Mouse (Mus musculus) hindbrain, embryonic 11.5 days (tissue): ENCODE data around the gene BC107364. TPM values are rescaled to one million over a fixed set of nuclear protein-coding genes. Genes with fewer than 3 reads are reported as not detected.
"Not testable (repeated sequence)": the region's sequence is repeated elsewhere in the genome, so short reads cannot be mapped to it uniquely, and the experiment has no call there.

Source experiments
- ATAC-seq: fragments of 200-750 bp; cut with Nextera tagmentation; 2 replicates; pipeline ENCODE4 v1.8.0; 2017; ENCODE audit warnings: mild to moderate bottlenecking, moderate TSS enrichment, moderate library complexity; ENCODE audit not compliant: low FRiP score
- DNase-seq: peaks from one replicate; pipeline ENCODE4 v3.0.0-alpha.2; 2015; ENCODE audit warnings: low spot score
- H3K27ac ChIP-seq: fragments of 300-500 bp; sonication (generic); 2 replicates; pipeline ENCODE4 v1.5.1; 2014; ENCODE audit warnings: mild to moderate bottlenecking, low read depth, low read length
- H3K27me3 ChIP-seq: fragments of 300-500 bp; sonication (generic); 2 replicates; pipeline ENCODE4 v1.6.1; 2014; ENCODE audit warnings: mild to moderate bottlenecking, low read length, moderate library complexity, mixed read lengths; ENCODE audit not compliant: control insufficient read depth, insufficient read depth
- H3K36me3 ChIP-seq: fragments of 300-500 bp; sonication (generic); 2 replicates; pipeline ENCODE4 v1.6.1; 2014; ENCODE audit warnings: mild to moderate bottlenecking, low read length, moderate library complexity, mixed read lengths; ENCODE audit not compliant: control insufficient read depth, insufficient read depth
- H3K4me1 ChIP-seq: fragments of 300-500 bp; sonication (generic); replicated peaks from 2 replicates; pipeline ENCODE4 v1.6.1; 2014; ENCODE audit warnings: low read length, mixed read lengths; ENCODE audit not compliant: control insufficient read depth, insufficient read depth
- H3K4me2 ChIP-seq: fragments of 300-500 bp; sonication (generic); replicated peaks from 2 replicates; pipeline ENCODE4 v1.6.1; 2014; ENCODE audit warnings: mild to moderate bottlenecking, low read depth, low read length
- H3K4me3 ChIP-seq: fragments of 300-500 bp; sonication (generic); 2 replicates; pipeline ENCODE4 v1.5.1; 2014; ENCODE audit warnings: low read depth, low read length
- H3K9ac ChIP-seq: fragments of 300-500 bp; sonication (generic); 2 replicates; pipeline ENCODE4 v1.6.1; 2014; ENCODE audit warnings: low read depth, low read length
- H3K9me3 ChIP-seq: fragments of 300-500 bp; sonication (generic); 2 replicates; pipeline ENCODE4 v1.6.1; 2016; ENCODE audit warnings: low read length; ENCODE audit not compliant: control insufficient read depth
- WGBS: fragments of 180-500 bp; shearing (Covaris S2); extraction: QIAGEN DNeasy Blood & Tissue Kit; methylation state at CpG from one replicate; pipeline ENCODE4 v1.1.7; 2014; 5-methylcytosine and 5-hydroxymethylcytosine counted together
- polyA plus RNA-seq: library from polyadenylated mRNA; unstranded; fragments of >200 nt; fragmentation: Nextera tagmentation; extraction: Ambion mirVana; gene quantifications from 2 replicates; pipeline ENCODE4 v1.2.1, GENCODE M21; 2014

BC107364 gene
- polyA plus RNA-seq, 1 experiment from 2014 or later = not detected

DNA sequence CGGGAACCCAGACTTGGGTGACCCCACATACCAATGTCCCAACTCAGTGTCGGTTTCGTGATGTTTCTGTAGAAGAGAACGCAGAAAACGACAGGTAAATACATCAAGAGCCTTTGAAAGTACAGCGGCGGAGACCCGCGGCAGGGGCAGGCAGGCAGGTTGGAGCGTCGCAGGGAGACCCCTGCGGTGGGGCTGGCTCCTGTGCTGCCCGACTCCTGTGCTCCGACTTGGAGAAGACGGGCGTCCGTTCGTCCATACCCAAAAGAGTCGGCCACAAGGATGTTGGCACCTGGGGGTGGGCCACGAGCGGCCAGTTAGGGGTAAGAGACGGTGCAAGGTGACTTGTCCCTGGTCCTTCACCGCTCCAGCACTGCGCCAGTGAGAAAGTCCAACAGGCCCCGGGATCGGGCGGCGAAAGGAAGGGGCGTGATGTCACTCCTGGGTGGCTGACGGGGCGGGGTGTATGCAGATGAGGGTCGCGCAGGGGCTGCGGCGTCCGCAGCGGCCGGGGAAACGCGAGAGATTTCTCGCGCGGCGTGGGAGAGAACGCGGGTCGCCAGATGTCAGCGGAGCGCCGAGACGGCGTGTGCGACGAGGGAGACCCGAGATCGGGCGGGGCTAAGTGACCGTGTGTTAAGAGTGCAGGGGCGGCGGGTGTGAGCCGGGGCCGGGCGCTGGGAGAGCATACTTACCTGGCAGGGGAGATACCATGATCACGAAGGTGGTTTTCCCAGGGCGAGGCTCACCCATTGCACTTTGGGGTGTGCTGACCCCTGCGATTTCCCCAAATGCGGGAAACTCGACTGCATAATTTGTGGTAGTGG is 2.1 kb downstream of the BC107364 start:
- H3K36me3 ChIP-seq, H3K27ac ChIP-seq, DNase-seq, H3K4me3 ChIP-seq, H3K9me3 ChIP-seq, H3K9ac ChIP-seq, H3K27me3 ChIP-seq, H3K4me2 ChIP-seq, H3K4me1 ChIP-seq: not testable (repeated sequence)
- ATAC-seq = peak; percentile 90
- WGBS = no CpG with 5 or more reads among the region's 68 CpGs

DNA sequence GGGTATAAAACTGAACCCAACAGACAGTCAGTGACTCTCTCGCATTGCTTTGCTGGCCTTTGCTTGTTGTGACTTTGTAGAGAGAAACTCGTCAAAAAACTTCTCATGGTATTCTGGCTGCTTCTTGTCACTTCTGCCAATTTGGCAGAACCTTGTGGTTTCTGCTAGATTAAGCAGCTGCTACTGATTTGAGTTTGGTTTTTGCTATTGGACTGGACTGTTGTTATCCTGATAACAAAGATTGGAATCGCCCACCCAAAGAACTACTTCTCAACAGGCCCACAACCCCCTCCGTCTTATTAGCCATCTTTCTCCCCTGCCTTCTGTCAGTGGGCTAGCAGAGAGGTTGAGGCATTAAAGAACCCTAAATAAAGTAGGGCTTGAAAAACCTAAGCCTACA is 6.7 kb downstream of the BC107364 start:
- Histone ChIP-seq H3K4me3 (no peak overlapping the region), H3K4me1 (no peaks in the 10 kb centered on the region), H3K27me3 (peaks cover 34% of the 10 kb centered on the region), H3K36me3 (no peaks in the 10 kb centered on the region), H3K9me3 (no peaks in the 10 kb centered on the region), H3K27ac (no peak overlapping the region), H3K9ac (no peak overlapping the region), H3K4me2 (no peak overlapping the region)
- WGBS = 84% methylated on average over 4 of the region's 4 CpGs
- no peak for ATAC-seq
- no peak for DNase-seq

DNA sequence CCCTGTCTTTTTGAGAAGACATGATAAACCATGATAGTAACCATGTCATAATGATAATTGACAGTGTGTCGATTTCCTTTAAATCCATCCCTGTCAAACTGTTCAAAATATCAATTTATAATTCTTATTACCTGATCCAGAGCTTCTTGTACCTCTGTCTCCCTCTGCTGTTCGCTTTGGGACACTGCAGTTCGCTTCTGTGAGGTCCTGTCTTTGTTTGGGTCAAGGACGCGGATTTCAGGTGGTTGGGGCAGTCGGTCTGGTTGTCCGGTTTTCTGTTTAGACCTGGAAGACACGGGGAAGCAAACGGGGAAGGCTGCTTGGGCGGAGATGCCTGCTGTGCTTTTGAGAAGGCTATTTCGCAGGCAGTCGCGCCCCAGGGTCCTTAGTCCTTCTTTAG is 11.5 kb downstream of the BC107364 start:
- 0% methylated on average over 13 of the region's 13 CpGs for WGBS
- Histone ChIP-seq H3K4me1 (no peaks in the 10 kb centered on the region), H3K4me2 (peak overlapping the region; percentile 52), H3K4me3 (peak overlapping the region; percentile 32), H3K27me3 (peaks cover 62% of the 10 kb centered on the region), H3K36me3 (no peaks in the 10 kb centered on the region), H3K27ac (no peak overlapping the region), H3K9me3 (no peaks in the 10 kb centered on the region), H3K9ac (peak overlapping the region; percentile 59)
- ATAC-seq (no peak), DNase-seq (peak; percentile 89)

DNA sequence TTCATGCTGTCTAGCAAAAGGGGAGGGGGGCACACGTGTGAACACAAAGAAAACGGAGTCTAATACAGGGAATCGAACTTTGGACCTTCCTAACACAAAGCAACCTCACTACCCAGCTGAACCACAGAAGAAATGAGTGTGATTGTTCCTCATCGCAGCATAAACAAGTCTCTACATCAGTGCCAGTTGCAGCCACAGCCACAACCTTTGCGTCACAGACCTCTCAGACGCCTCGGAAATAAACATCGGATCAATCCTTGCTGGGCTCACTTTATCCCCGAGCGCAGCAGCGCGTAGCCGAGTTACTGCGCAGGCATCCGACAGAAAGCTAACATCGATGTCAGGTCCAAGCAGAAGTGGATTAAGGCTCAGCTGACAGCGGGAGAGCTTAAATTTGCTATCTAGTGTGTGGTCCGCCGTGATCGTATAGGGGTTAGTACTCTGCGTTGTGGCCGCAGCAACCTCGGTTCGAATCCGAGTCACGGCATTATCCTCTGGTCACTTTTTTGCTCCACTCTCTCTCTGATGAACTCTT is 16.5 kb downstream of the BC107364 start:
- no peaks in the 10 kb centered on the region for H3K4me1 ChIP-seq
- no peaks in the 10 kb centered on the region for H3K36me3 ChIP-seq
- no peak overlapping the region for H3K9ac ChIP-seq
- H3K4me2 ChIP-seq = no peak overlapping the region
- WGBS = under 1% methylated on average over 26 of the region's 26 CpGs
- H3K4me3 ChIP-seq = peak overlapping the region; percentile 14; the same call in 1 of the 2 replicates
- H3K9me3 ChIP-seq = no peaks in the 10 kb centered on the region
- H3K27ac ChIP-seq = no peak overlapping the region
- DNase-seq = peak; percentile 69
- peaks cover 37% of the 10 kb centered on the region for H3K27me3 ChIP-seq
- ATAC-seq = peak; percentile 33; the same call in 1 of the 2 replicates

DNA sequence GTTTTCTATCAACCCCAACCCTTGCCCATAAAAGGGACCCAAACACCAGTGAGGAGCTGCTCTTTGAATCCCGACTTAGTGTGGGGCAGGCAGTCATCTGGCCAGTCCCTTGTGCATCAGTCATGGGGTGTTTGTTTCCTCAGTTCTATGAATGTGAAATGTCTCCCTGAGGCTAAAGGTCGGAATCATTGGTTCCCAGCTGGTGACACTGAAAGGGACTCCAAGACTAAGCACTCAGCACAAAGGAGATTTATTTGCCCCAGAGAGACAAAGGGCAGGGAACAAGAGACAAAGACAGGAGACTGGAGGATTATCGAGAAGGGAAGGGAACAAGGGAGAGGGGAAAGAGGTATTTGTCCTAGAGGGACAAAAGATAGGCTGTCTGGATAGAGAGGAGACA is 19.9 kb downstream of the BC107364 start:
- Histone ChIP-seq H3K27ac (no peak overlapping the region), H3K27me3 (peaks cover 22% of the 10 kb centered on the region), H3K4me3 (no peak overlapping the region), H3K4me1 (no peaks in the 10 kb centered on the region), H3K4me2 (no peak overlapping the region), H3K9ac (no peak overlapping the region), H3K9me3 (no peaks in the 10 kb centered on the region), H3K36me3 (no peaks in the 10 kb centered on the region)
- ATAC-seq = peak; percentile 56; the same call in 1 of the 2 replicates
- DNase-seq = no peak
- WGBS = 10% methylated on average over 3 of the region's 3 CpGs

DNA sequence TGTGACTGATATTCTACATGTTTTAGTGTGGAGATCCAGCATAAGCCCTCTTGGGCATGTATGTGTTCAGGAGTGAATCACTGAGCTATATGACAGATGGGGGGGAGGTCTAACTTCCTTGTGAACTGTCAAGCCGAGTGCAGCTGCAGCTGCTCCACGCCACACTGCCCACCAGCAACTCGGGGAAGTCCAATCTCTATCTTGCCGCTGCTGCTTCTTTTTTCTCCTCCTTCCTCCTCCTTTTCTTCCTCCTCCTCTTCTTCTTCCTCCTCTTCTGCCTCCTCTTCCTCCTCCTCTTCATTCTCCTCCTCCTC is 22.3 kb downstream of the BC107364 start:
- Histone ChIP-seq H3K4me1 (no peaks in the 10 kb centered on the region), H3K9me3 (no peaks in the 10 kb centered on the region), H3K27me3 (peaks cover 2% of the 10 kb centered on the region; the same call in 1 of the 2 replicates), H3K9ac (no peak overlapping the region), H3K4me2 (no peak overlapping the region), H3K4me3 (no peak overlapping the region), H3K27ac (no peak overlapping the region), H3K36me3 (no peaks in the 10 kb centered on the region)
- DNase-seq (no peak), ATAC-seq (no peak)
- WGBS = 68% methylated on average over 4 of the region's 4 CpGs

DNA sequence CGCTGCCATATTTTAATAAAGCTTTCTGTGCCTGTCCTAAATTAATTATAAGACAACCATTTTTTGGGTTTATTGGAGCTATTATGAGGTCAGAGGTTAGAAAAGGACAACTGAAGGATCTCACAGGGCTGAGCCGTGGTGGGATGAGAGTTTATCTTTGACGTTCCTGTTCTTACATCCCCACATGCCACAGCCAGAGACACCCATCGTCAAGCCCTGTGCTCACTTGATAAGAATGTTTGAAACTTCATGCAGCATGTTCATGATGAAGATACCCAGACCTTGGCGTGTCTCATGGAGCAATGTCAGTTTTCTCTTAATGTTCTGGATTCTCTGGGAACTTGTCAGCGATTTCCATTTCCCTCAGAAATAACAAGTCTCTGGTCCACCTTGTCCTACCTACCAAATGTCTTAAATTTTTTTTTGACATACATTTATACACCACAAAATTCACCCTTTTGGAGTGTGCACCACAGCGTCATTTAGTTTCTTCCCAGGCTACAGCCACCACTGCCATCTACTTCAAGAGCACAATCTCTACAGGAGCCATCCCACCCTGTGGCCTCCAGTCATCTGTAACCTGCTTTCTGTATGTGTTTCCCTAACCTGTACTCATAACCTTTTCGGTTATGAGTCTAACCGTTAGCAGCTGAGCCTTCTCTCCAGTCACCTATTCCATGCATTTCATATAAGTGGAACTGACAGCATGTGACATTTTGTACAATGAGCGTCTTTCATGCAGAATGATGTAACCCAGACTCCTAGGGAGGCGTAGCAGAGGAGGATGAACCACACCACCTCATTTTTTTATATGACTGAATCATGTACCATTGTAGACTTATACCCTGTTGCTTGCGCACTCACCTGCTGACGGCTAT is 22.9 kb downstream of the BC107364 start:
- Histone ChIP-seq H3K4me3 (no peak overlapping the region), H3K4me1 (no peaks in the 10 kb centered on the region), H3K9me3 (no peaks in the 10 kb centered on the region), H3K27me3 (no peaks in the 10 kb centered on the region; the same call in 1 of the 2 replicates), H3K27ac (no peak overlapping the region), H3K4me2 (no peak overlapping the region), H3K36me3 (no peaks in the 10 kb centered on the region), H3K9ac (no peak overlapping the region)
- 86% methylated on average over 13 of the region's 13 CpGs for WGBS
- DNase-seq (no peak), ATAC-seq (no peak)

DNA sequence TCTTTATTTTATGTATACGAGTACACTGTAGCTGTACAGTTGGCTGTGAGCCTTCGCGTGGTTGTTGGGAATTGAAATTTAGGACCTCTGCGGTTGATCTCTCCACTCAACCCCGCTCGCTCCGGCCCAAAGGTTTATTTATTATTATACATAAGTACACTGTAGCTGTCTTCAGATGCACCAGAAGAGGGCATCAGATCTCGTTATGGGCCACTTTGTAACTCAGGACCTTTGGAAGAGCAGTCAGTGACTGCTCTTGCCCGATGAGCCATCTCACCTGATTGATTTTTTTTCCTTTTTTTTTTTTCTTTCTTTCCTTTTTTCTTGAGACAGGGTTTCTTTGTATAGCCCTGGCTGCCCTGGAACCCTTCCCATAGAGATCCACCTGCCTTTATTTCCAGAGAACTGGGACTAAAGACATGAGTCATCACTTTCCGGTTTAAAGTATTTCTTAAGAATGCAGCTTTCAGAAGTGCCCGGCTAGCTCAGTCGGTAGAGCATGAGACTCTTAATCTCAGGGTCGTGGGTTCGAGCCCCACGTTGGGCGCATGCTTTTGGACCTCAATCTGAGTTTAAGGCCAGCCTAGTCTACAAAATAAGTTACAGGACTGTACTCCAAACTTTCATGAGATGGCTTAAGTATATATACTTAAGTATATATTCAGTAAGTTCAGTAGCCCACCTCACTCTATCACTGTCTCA is 24.2 kb downstream of the BC107364 start:
- Histone ChIP-seq H3K4me1 (no peaks in the 10 kb centered on the region), H3K4me3 (no peak overlapping the region), H3K9ac (no peak overlapping the region), H3K9me3 (no peaks in the 10 kb centered on the region), H3K36me3 (no peaks in the 10 kb centered on the region), H3K27me3 (no peaks in the 10 kb centered on the region; the same call in 1 of the 2 replicates), H3K4me2 (no peak overlapping the region), H3K27ac (no peak overlapping the region)
- DNase-seq (peak; percentile 50), ATAC-seq (no peak)
- WGBS = 6% methylated on average over 16 of the region's 16 CpGs
